Mouse (Mus musculus): ENCODE measurements at regions not wholly inside any gene's neighbourhood (a gene's known extent, or its start where the extent isn't known, plus 50 kb on each side); places are given as distances from the start of the nearest gene placed in this dataset.

DNA sequence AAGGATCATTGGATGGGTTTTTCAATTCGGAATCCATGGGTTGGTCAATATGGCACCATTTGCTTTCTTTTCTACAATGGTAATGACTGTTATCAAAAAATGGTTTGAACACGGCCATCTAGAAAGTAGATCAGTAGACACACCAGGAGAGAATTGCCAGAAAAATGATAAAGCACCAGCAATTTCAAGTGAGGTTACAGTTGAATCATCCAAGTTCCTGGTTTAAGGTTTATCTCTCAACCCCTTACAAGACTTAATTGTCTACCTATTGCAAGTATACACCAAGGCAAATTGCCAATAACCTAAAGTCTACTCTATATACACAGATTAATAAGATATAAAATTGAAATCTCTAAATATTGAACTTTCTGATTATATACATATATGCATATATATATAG lies 53.4 kb upstream of the Col1a2 start:
- no peaks in the 10 kb centered on the region for H3K36me3 ChIP-seq (replicated peaks)
- H3K4me3 ChIP-seq, result no peak overlapping the region
- H3K4me1 ChIP-seq, result peaks cover 12% of the 10 kb centered on the region
- H3K27me3 ChIP-seq (replicated peaks; ENCODE audit: low read depth, poor library complexity, severe bottlenecking), result no peaks in the 10 kb centered on the region
- H3K27ac ChIP-seq (replicated peaks), result no peak overlapping the region
- 91% methylated on average over 2 of the region's 2 CpGs for WGBS
- DNase-seq (ENCODE audit: low spot score), result no peak
- H3K9me3 ChIP-seq, result no peaks in the 10 kb centered on the region
